Mouse (Mus musculus) heart, postnatal 0 days (tissue): ENCODE measurements around the gene Slc44a1. TPM values are rescaled to one million over a fixed set of nuclear protein-coding genes. Genes with fewer than 3 reads are reported as not detected.

ENCODE experiments used
- ATAC-seq: fragments of 200-750 bp; cut with Nextera tagmentation; 2 replicates; pipeline ENCODE4 v1.8.0; 2017; ENCODE audit warnings: low read depth, moderate number of reproducible peaks, moderate library complexity; ENCODE audit not compliant: insufficient read depth
- DNase-seq: peaks from one replicate; pipeline ENCODE4 v3.0.0-alpha.2; 2016; ENCODE audit warnings: low spot score
- H3K27ac ChIP-seq: fragments of 300-500 bp; sonication (generic); 2 replicates; pipeline ENCODE4 v1.5.1; 2014; ENCODE audit warnings: low read depth, mild to moderate bottlenecking
- H3K27me3 ChIP-seq: fragments of 300-500 bp; sonication (generic); 2 replicates; pipeline ENCODE4 v1.6.1; 2014; ENCODE audit warnings: low read length, mixed read lengths; ENCODE audit not compliant: control insufficient read depth, insufficient read depth
- H3K36me3 ChIP-seq: fragments of 300-500 bp; sonication (generic); replicated peaks from 2 replicates; pipeline ENCODE4 v1.6.1; 2014; ENCODE audit warnings: low read length, mixed read lengths; ENCODE audit not compliant: control insufficient read depth, insufficient read depth
- H3K4me1 ChIP-seq: fragments of 300-500 bp; sonication (generic); 2 replicates; pipeline ENCODE4 v1.6.1; 2014; ENCODE audit warnings: antibody characterized with exemption; ENCODE audit not compliant: control insufficient read depth, insufficient read depth
- H3K4me2 ChIP-seq: fragments of 300-500 bp; sonication (generic); 2 replicates; pipeline ENCODE4 v1.6.1; 2014; ENCODE audit warnings: low read depth, mild to moderate bottlenecking, low read length, moderate library complexity
- H3K4me3 ChIP-seq: fragments of 300-500 bp; sonication (generic); 2 replicates; pipeline ENCODE4 v1.5.1; 2014; ENCODE audit warnings: low read depth, low read length
- H3K9ac ChIP-seq: fragments of 300-500 bp; sonication (generic); replicated peaks from 2 replicates; pipeline ENCODE4 v1.6.1; 2014; ENCODE audit warnings: low read depth, low read length, mixed read lengths
- H3K9me3 ChIP-seq: fragments of 300-500 bp; sonication (generic); replicated peaks from 2 replicates; pipeline ENCODE4 v1.6.1; 2016; ENCODE audit warnings: low read length; ENCODE audit not compliant: control insufficient read depth
- CTCF ChIP-seq: IDR thresholded peaks from 2 replicates; pipeline ENCODE4 v1.5.1; 2016; ENCODE audit warnings: antibody characterized with exemption, control low read depth, low read depth
- EP300 ChIP-seq: IDR thresholded peaks from 2 replicates; pipeline ENCODE4 v1.6.1; 2016; ENCODE audit warnings: antibody characterized with exemption, low read depth
- WGBS: fragments of 180-500 bp; shearing (Covaris S2); extraction: QIAGEN DNeasy Blood & Tissue Kit; methylation state at CpG from one replicate; pipeline ENCODE4 v1.1.7; 2014; 5-methylcytosine and 5-hydroxymethylcytosine counted together
- polyA plus RNA-seq: library from polyadenylated mRNA; unstranded; fragments of >200 nt; fragmentation: Nextera tagmentation; extraction: Ambion mirVana; gene quantifications from 2 replicates; pipeline ENCODE4 v1.2.1, GENCODE M21; 2015
- total RNA-seq: library from RNA; depleted of rRNA; stranded (reverse); fragments of >200 nt; gene quantifications from 2 replicates; pipeline ENCODE4 v1.2.3, GENCODE M21; 2014; ENCODE audit warnings: low replicate concordance; rRNA removed

The Slc44a1 gene
- total RNA-seq = 34.4 and 37.1 TPM in 2 replicates
- 15.4 and 15.7 TPM in 2 replicates for polyA plus RNA-seq

GRCm38 (mm10) chr4:53440010-53440815 lies at the start of gene Slc44a1:
Slc44a1 (plus strand) TSS chr4:53440413.
- Histone ChIP-seq H3K4me2 (peak within 1 kb of the TSS; percentile 99), H3K4me3 (peak within 1 kb of the TSS; percentile 82), H3K27me3 (no peaks in the 10 kb centered on the region), H3K27ac (peak within 1 kb of the TSS; percentile 93), H3K9me3 (no peaks in the 10 kb centered on the region), H3K36me3 (no peaks in the 10 kb centered on the region), H3K9ac (peak within 1 kb of the TSS; percentile 85), H3K4me1 (peaks cover 11% of the 10 kb centered on the region)
- ATAC-seq (peak; percentile 98), DNase-seq (peak; percentile 93)
- no peak for TF ChIP-seq CTCF
- TF ChIP-seq EP300 = no peak
- under 1% methylated on average over 56 of the region's 122 CpGs for WGBS

GRCm38 (mm10) chr4:53395002-53395401 lies 45.2 kb upstream of the Slc44a1 start:
- H3K4me3 ChIP-seq = no peak overlapping the region
- no peak overlapping the region for H3K27ac ChIP-seq
- DNase-seq = no peak
- no peaks in the 10 kb centered on the region for H3K9me3 ChIP-seq
- no peak overlapping the region for H3K9ac ChIP-seq
- H3K4me2 ChIP-seq = no peak overlapping the region
- no peaks in the 10 kb centered on the region for H3K4me1 ChIP-seq
- H3K36me3 ChIP-seq = no peaks in the 10 kb centered on the region
- no peak for ATAC-seq
- 50% methylated on average over 3 of the region's 3 CpGs for WGBS
- H3K27me3 ChIP-seq = no peaks in the 10 kb centered on the region
- TF ChIP-seq CTCF (no peak), EP300 (no peak)

- 76% methylated on average over 11 of the region's 11 CpGs for WGBS
- Histone ChIP-seq H3K4me2 (no peak overlapping the region), H3K36me3 (no peaks in the 10 kb centered on the region), H3K4me1 (no peaks in the 10 kb centered on the region), H3K9ac (no peak overlapping the region), H3K27me3 (no peaks in the 10 kb centered on the region), H3K27ac (no peak overlapping the region), H3K4me3 (no peak overlapping the region), H3K9me3 (no peaks in the 10 kb centered on the region)
- DNase-seq = no peak
- TF ChIP-seq CTCF = no peak
- no peak for TF ChIP-seq EP300
- ATAC-seq = no peak
Observed at GRCm38 (mm10) chr4:53396623-53397192, 43.5 kb upstream of the Slc44a1 start.

GRCm38 (mm10) chr4:53397280-53398117 lies 42.7 kb upstream of the Slc44a1 start:
- H3K9ac ChIP-seq = no peak overlapping the region
- no peaks in the 10 kb centered on the region for H3K36me3 ChIP-seq
- H3K27ac ChIP-seq = peak overlapping the region; percentile 25; the same call in 1 of the 2 replicates
- no peaks in the 10 kb centered on the region for H3K9me3 ChIP-seq
- no peak overlapping the region for H3K4me2 ChIP-seq
- H3K4me1 ChIP-seq = no peaks in the 10 kb centered on the region
- H3K4me3 ChIP-seq = no peak overlapping the region
- WGBS = 40% methylated on average over 4 of the region's 4 CpGs
- DNase-seq (no peak), ATAC-seq (peak; percentile 49)
- no peaks in the 10 kb centered on the region for H3K27me3 ChIP-seq
- TF ChIP-seq CTCF (no peak), EP300 (no peak)

- Histone ChIP-seq H3K4me1 (no peaks in the 10 kb centered on the region), H3K9me3 (no peaks in the 10 kb centered on the region), H3K27ac (no peak overlapping the region), H3K27me3 (no peaks in the 10 kb centered on the region), H3K9ac (no peak overlapping the region), H3K4me2 (no peak overlapping the region), H3K4me3 (no peak overlapping the region), H3K36me3 (no peaks in the 10 kb centered on the region)
- 53% methylated on average over 5 of the region's 5 CpGs for WGBS
- TF ChIP-seq CTCF (no peak), EP300 (no peak)
- DNase-seq = no peak
- ATAC-seq = no peak
Observed at GRCm38 (mm10) chr4:53398561-53398960, 41.7 kb upstream of the Slc44a1 start.
